Mouse (Mus musculus) embryonic facial prominence, embryonic 10.5 days (tissue): ENCODE results near the gene Kif14. TPM values are rescaled to one million over a fixed set of nuclear protein-coding genes. Genes with fewer than 3 reads are reported as not detected.

ENCODE experiments used
- DNase-seq: peaks from one replicate; pipeline ENCODE4 v3.0.0-alpha.2; 2017; ENCODE audit warnings: low spot score
- H3K27ac ChIP-seq: fragments of 300-500 bp; sonication (generic); replicated peaks from 2 replicates; pipeline ENCODE4 v1.5.1; 2016; ENCODE audit warnings: mild to moderate bottlenecking
- H3K27me3 ChIP-seq: fragments of 300-500 bp; sonication (generic); replicated peaks from 2 replicates; pipeline ENCODE4 v1.6.1; 2016; ENCODE audit warnings: low read depth, mild to moderate bottlenecking; ENCODE audit not compliant: poor library complexity, severe bottlenecking
- H3K36me3 ChIP-seq: fragments of 300-500 bp; sonication (generic); replicated peaks from 2 replicates; pipeline ENCODE4 v1.6.1; 2016; ENCODE audit warnings: mild to moderate bottlenecking, moderate library complexity
- H3K4me1 ChIP-seq: fragments of 300-500 bp; sonication (generic); 2 replicates; pipeline ENCODE4 v1.6.1; 2016
- H3K4me3 ChIP-seq: fragments of 300-500 bp; sonication (generic); 2 replicates; pipeline ENCODE4 v1.5.1; 2016; ENCODE audit warnings: mild to moderate bottlenecking, moderate library complexity
- H3K9me3 ChIP-seq: fragments of 300-500 bp; sonication (generic); 2 replicates; pipeline ENCODE4 v1.6.1; 2016; ENCODE audit warnings: mild to moderate bottlenecking
- WGBS: fragments of 180-500 bp; shearing (Covaris S2); methylation state at CpG from one replicate; pipeline ENCODE4 v1.1.7; 2016; 5-methylcytosine and 5-hydroxymethylcytosine counted together
- polyA plus RNA-seq: library from polyadenylated mRNA; unstranded; fragments of >200 nt; fragmentation: Nextera tagmentation; extraction: Ambion mirVana; gene quantifications from 2 replicates; pipeline ENCODE4 v1.2.1, GENCODE M21; 2016

The Kif14 gene
- 8.6 and 10.5 TPM in 2 replicates for polyA plus RNA-seq

DNA sequence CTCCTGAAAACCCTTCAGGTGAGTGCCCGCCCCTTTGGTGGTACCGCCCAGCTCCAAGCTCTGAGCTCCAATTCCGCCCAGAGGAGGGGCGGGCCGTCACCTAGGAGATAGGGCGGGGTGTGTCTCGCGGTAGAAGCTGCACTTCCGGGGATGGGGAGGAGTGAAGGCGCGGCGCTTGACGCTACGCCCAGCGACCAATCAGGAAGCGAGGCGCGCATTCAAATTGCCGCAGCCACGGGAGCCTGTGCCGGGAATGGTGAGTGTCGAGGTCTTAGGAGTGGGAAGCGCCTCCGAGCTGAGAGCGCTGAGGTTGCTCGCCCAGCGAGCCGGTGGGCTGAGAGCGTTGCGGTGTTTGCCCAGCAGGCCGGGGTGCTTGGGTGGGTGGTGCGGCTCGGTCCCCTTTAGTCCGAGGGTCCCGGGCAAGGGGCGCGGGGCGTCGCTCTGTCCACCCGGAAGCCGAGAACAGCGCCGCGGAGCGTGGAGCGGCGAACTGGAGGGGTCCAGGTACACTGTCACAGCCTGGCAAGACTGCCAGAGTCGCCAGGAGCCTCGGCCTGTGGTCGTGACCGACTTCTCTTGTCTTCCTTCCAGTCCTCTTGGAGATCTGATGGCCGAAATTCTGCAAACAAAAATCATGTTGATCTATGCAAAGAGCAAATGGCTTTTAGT lies at the start of gene Kif14:
Gene Kif14, plus strand, starts transcription at position 201 of the 669 bp plus-strand sequence.
- DNase-seq: peak; percentile 99
- Histone ChIP-seq H3K4me3 (peak within 1 kb of the TSS; percentile 86), H3K27ac (peak within 1 kb of the TSS; percentile 93), H3K4me1 (peaks cover 26% of the 10 kb centered on the region), H3K27me3 (no peaks in the 10 kb centered on the region), H3K9me3 (no peaks in the 10 kb centered on the region), H3K36me3 (peaks cover 31% of the 10 kb centered on the region)
- under 1% methylated on average over 52 of the region's 52 CpGs for WGBS

DNA sequence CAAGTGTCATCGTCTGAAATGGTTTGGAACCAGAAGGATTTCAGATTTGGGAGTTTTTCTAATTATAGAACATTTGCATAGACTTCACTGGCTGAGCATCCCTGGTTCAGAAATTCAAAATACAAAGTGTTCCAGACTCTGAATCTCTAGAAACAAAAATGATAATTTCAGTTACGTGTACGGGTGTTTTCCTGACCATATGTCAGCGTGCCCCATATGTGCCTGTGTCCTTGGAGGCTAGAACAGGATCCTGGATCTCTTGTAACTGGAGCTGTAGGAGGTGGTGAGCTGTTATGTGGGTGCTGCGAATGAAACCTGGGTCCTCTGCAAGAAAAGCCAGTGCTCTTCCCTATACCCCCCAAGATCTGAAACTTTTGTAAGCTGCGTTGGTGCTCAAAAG lies 47.8 kb upstream of the Kif14 start:
- 94% methylated on average over 6 of the region's 6 CpGs for WGBS
- no peaks in the 10 kb centered on the region for H3K27me3 ChIP-seq
- no peak overlapping the region for H3K27ac ChIP-seq
- H3K36me3 ChIP-seq: peaks cover 44% of the 10 kb centered on the region
- H3K4me1 ChIP-seq: peaks cover 17% of the 10 kb centered on the region
- DNase-seq: no peak
- H3K9me3 ChIP-seq: no peaks in the 10 kb centered on the region
- no peak overlapping the region for H3K4me3 ChIP-seq

- WGBS: 80% methylated on average over 11 of the region's 11 CpGs
- Histone ChIP-seq H3K27ac (no peak overlapping the region), H3K36me3 (peaks cover 20% of the 10 kb centered on the region), H3K4me1 (peaks cover 8% of the 10 kb centered on the region), H3K27me3 (no peaks in the 10 kb centered on the region), H3K9me3 (no peaks in the 10 kb centered on the region), H3K4me3 (no peak overlapping the region)
- DNase-seq: no peak
Observed at GRCm38 (mm10) chr1:136427166-136427969, 38.8 kb upstream of the Kif14 start.

GRCm38 (mm10) chr1:136428981-136429380 lies 37.2 kb upstream of the Kif14 start:
- 88% methylated on average over 4 of the region's 4 CpGs for WGBS
- Histone ChIP-seq H3K4me1 (peaks cover 8% of the 10 kb centered on the region), H3K27ac (no peak overlapping the region), H3K9me3 (no peaks in the 10 kb centered on the region), H3K36me3 (peaks cover 34% of the 10 kb centered on the region), H3K4me3 (no peak overlapping the region), H3K27me3 (no peaks in the 10 kb centered on the region)
- no peak for DNase-seq

DNA sequence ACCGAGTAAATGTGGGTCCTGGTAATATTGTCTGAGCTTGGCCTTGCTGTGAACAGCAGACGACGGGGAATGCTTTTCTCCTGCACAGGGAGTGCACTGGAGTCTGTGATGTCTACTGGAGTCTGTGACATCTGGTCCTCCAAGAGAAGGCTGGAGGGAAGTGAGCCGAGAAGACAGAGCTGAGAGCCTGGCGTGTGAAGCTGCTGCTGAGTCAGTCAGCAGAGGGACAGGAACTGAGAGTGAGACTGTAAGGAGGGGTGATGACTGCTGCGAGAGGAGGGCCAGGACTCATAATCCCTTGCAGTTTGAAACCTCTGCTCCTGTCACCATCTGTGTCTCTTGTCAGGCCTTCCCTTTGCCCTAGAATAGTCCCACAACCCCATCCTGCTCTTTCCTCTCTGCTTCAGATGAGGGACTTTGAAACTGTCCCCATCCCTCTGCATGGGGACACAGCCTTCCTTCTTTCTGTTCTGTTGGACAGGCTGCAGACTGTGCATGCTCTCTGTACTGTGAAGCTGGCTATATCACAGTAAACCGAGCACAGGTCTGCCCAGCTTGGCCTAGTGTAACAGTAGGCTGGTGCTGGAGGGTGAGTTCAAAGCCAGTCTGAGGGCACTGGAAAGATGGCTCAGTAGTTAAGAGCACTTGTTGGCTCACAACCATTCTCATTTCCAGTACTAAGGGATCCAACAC lies 35.9 kb upstream of the Kif14 start:
- Histone ChIP-seq H3K36me3 (peaks cover 40% of the 10 kb centered on the region), H3K27ac (no peak overlapping the region), H3K4me3 (no peak overlapping the region), H3K4me1 (peaks cover 8% of the 10 kb centered on the region), H3K27me3 (no peaks in the 10 kb centered on the region), H3K9me3 (no peaks in the 10 kb centered on the region)
- WGBS: 75% methylated on average over 7 of the region's 7 CpGs
- DNase-seq: no peak

DNA sequence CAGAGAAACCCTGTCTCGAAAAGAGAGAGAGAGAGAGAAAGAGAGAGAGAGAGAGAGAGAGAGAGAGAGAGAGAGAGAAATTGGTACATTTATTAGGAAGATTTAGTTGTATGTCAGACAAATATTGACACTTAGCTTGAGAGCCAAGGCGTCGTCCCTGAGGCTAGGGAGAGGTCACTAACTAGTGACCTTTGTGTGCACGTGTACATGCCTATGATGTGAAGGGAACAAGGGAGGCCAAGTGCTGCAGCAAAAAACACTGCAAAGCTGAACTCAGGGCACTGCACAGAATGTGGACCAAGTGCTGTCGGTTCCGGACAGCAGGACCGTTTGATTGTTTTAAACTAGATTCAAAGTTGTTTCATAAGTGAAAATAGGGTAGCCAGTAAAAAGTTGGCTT lies 25.4 kb upstream of the Kif14 start:
- 66% methylated on average over 7 of the region's 7 CpGs for WGBS
- H3K4me1 ChIP-seq: peaks cover 12% of the 10 kb centered on the region
- H3K27me3 ChIP-seq: no peaks in the 10 kb centered on the region
- H3K27ac ChIP-seq: no peak overlapping the region
- no peak for DNase-seq
- no peaks in the 10 kb centered on the region for H3K9me3 ChIP-seq
- H3K36me3 ChIP-seq: peaks cover 22% of the 10 kb centered on the region
- H3K4me3 ChIP-seq: no peak overlapping the region

- Histone ChIP-seq H3K9me3 (no peaks in the 10 kb centered on the region), H3K4me1 (peaks cover 12% of the 10 kb centered on the region), H3K36me3 (peaks cover 10% of the 10 kb centered on the region), H3K27ac (no peak overlapping the region; the same call in 1 of the 2 replicates), H3K4me3 (no peak overlapping the region), H3K27me3 (no peaks in the 10 kb centered on the region)
- no peak for DNase-seq
- WGBS: 51% methylated on average over 9 of the region's 9 CpGs
Observed at GRCm38 (mm10) chr1:136442809-136443208, 23.3 kb upstream of the Kif14 start.

- 87% methylated on average over 12 of the region's 12 CpGs for WGBS
- Histone ChIP-seq H3K4me1 (peaks cover 12% of the 10 kb centered on the region), H3K27me3 (no peaks in the 10 kb centered on the region), H3K9me3 (no peaks in the 10 kb centered on the region), H3K36me3 (peaks cover 8% of the 10 kb centered on the region), H3K27ac (no peak overlapping the region), H3K4me3 (no peak overlapping the region)
- no peak for DNase-seq
Observed at GRCm38 (mm10) chr1:136444555-136445255, 21.4 kb upstream of the Kif14 start.

DNA sequence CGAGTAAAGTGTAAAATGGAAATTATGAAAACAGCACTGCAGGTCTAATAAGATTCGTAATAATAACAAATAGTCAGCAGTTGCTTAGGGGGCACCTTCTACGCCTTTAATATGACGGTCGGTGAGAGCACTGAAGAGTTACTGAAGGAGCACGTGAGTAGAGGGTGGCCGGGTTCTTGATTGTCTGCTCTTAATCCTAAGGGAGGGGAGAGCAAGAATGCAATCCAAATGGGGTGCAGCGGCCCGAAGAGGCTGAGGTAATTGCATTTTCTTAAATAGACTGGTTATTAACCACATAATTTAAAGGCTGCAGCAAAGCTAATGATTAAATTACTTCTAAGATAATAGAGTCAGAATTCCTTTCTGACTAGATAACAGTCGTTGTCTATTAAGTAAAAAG lies 19.2 kb upstream of the Kif14 start:
- 74% methylated on average over 10 of the region's 10 CpGs for WGBS
- Histone ChIP-seq H3K27ac (no peak overlapping the region), H3K9me3 (no peaks in the 10 kb centered on the region), H3K36me3 (no peaks in the 10 kb centered on the region), H3K4me3 (no peak overlapping the region), H3K27me3 (no peaks in the 10 kb centered on the region), H3K4me1 (peaks cover 12% of the 10 kb centered on the region)
- DNase-seq: no peak

GRCm38 (mm10) chr1:136447338-136447737 lies 18.8 kb upstream of the Kif14 start:
- H3K4me1 ChIP-seq: peaks cover 15% of the 10 kb centered on the region
- 81% methylated on average over 4 of the region's 4 CpGs for WGBS
- no peak overlapping the region for H3K4me3 ChIP-seq
- H3K27me3 ChIP-seq: no peaks in the 10 kb centered on the region
- no peaks in the 10 kb centered on the region for H3K36me3 ChIP-seq
- DNase-seq: no peak
- H3K9me3 ChIP-seq: no peaks in the 10 kb centered on the region
- H3K27ac ChIP-seq: no peak overlapping the region

GRCm38 (mm10) chr1:136449541-136449940 lies 16.6 kb upstream of the Kif14 start:
- no peak overlapping the region for H3K27ac ChIP-seq
- H3K27me3 ChIP-seq: 0 out of 2 replicates have a peak, but pooled peaks cover under 1% of the 10 kb centered on the region
- no peaks in the 10 kb centered on the region for H3K9me3 ChIP-seq
- H3K36me3 ChIP-seq: no peaks in the 10 kb centered on the region
- no peak for DNase-seq
- WGBS: 92% methylated on average over 6 of the region's 6 CpGs
- H3K4me3 ChIP-seq: no peak overlapping the region
- peaks cover 12% of the 10 kb centered on the region; the same call in 1 of the 2 replicates for H3K4me1 ChIP-seq

DNA sequence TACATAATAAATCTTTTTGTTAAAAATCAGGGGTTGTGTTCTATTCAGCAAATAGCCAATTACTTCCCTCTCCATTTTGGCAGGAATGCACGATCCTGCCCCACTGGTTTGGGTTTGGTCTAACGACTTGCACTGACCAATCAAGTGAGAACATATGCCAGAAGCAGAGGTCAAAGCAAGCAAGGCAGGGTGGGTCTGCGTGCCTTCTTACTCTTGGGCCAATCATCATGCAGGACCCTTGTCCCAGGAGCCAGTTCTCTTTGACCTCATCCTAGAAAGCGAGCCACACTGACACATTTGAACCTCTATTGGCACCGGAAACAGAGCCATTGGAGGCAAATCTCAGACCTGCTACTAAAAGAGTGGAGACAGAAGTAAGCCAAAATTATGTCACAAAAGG lies 15.9 kb upstream of the Kif14 start:
- WGBS: 80% methylated on average over 5 of the region's 5 CpGs
- DNase-seq: no peak
- H3K27ac ChIP-seq: no peak overlapping the region

More for the DNA sequence above, 15.9 kb upstream of the Kif14 start:
- Histone ChIP-seq H3K36me3 (no peaks in the 10 kb centered on the region), H3K4me1 (peaks cover 8% of the 10 kb centered on the region; the same call in 1 of the 2 replicates), H3K9me3 (no peaks in the 10 kb centered on the region), H3K4me3 (no peak overlapping the region), H3K27me3 (0 out of 2 replicates have a peak, but pooled peaks cover 3% of the 10 kb centered on the region)
